ENCODE assay signal across 21 mouse cellular contexts in genomic region chr7:24361001-24361400, GRCm38 (mm10). TPM values are rescaled to one million over a fixed set of nuclear protein-coding genes. Genes with fewer than 3 reads are reported as not detected.
DNase-seq lines count a peak whose midpoint lies in the region; ATAC-seq and TF ChIP-seq lines count a peak whose summit lies in the region.
"Had no signal": no experiment of that assay in that cellular context is flagged by ENCODE, and none has a peak within 500 bp of the region (broad histone marks: within the 10 kb centered on the region; RNA-seq: fewer than 3 reads in every experiment).

No protein-coding gene starts in this region.

- no peak for ATAC-seq in intestine, postnatal 0 days
- no peak for ATAC-seq in intestine, embryonic 15.5 days
- no peak for ATAC-seq in kidney, embryonic 15.5 days (replicated peaks; ENCODE audit: low FRiP score)
- ATAC-seq: forebrain, embryonic 14.5 days; inflammation-experienced regulatory T-cells, adult 6 months had no signal

- no peak overlapping the region for H3K4me3 ChIP-seq in intestine, postnatal 0 days (ENCODE audit: low read depth, low read length)
- H3K4me3 ChIP-seq in intestine, embryonic 15.5 days (replicated peaks), result no peak overlapping the region
- no peak overlapping the region for H3K4me3 ChIP-seq in MEL (ENCODE audit: control insufficient read depth in 1 of 2, insufficient read depth in 1 of 2, low read depth in 2 of 2, low read length in 2 of 2)
- no peak overlapping the region for H3K4me3 ChIP-seq in kidney, embryonic 15.5 days (replicated peaks)
- H3K4me3 ChIP-seq: embryonic facial prominence, embryonic 13.5 days; heart, embryonic 15.5 days; limb, embryonic 12.5 days; lung, embryonic 15.5 days; midbrain, embryonic 12.5 days had no signal

- no peaks in the 10 kb centered on the region for H3K79me2 ChIP-seq in MEL (ENCODE audit: control insufficient read depth, insufficient read depth, low read length, poor library complexity)

- H3K9me3 ChIP-seq in intestine, postnatal 0 days (ENCODE audit: control insufficient read depth), result no peaks in the 10 kb centered on the region
- no peaks in the 10 kb centered on the region for H3K9me3 ChIP-seq in intestine, embryonic 15.5 days
- H3K9me3 ChIP-seq in MEL (replicated peaks; ENCODE audit: insufficient read depth, low read length), result no peaks in the 10 kb centered on the region
- H3K9me3 ChIP-seq in kidney, embryonic 15.5 days (replicated peaks), result no peaks in the 10 kb centered on the region
- H3K9me3 ChIP-seq: heart, embryonic 15.5 days; lung, embryonic 15.5 days; midbrain, embryonic 12.5 days had no signal

- no peaks in the 10 kb centered on the region for H3K36me3 ChIP-seq in intestine, postnatal 0 days (ENCODE audit: control insufficient read depth, insufficient read depth)
- H3K36me3 ChIP-seq in intestine, embryonic 15.5 days, result no peaks in the 10 kb centered on the region
- peaks cover 0 to 2% of the 10 kb centered on the region in 2 experiments; a peak in 2 of 4 replicates for H3K36me3 ChIP-seq in MEL (ENCODE audit: control insufficient read depth in 1 of 2, insufficient read depth in 2 of 2, low read length in 2 of 2)
- no peaks in the 10 kb centered on the region for H3K36me3 ChIP-seq in kidney, embryonic 15.5 days
- H3K36me3 ChIP-seq: embryonic facial prominence, embryonic 13.5 days; heart, embryonic 15.5 days; limb, embryonic 12.5 days; lung, embryonic 15.5 days; midbrain, embryonic 12.5 days had no signal

- no peak for TF ChIP-seq EP300 in MEL (IDR thresholded peaks at IDR 0.05; ENCODE audit: low read depth in 1 of 2, low read length in 2 of 2)

- DNase-seq in B cell, adult 2 months, result peak; percentile 39 to 43
- DNase-seq in MEL (ENCODE audit: low read depth, low spot score), result peak; percentile 57
- DNase-seq in induced T-regulatory cell, adult 2 months (ENCODE audit: low read depth), result peak; percentile 69
- DNase-seq in embryo, embryonic 10 days (ENCODE audit: low spot score), result no peak
- no peak for DNase-seq in right cerebral cortex, postnatal 4 days
- DNase-seq: cerebellum, postnatal 14 days; gastrocnemius, postnatal 10 days; kidney, postnatal 36 days; retina, postnatal 1 day had no signal

- TF ChIP-seq POLR2A in MEL (IDR thresholded peaks at IDR 0.05; ENCODE audit: control insufficient read depth in 1 of 2, insufficient read depth in 1 of 2, low read depth in 1 of 2, low read length in 2 of 2, poor library complexity in 1 of 2), result no peak

- no peak overlapping the region for H3K9ac ChIP-seq in intestine, postnatal 0 days (ENCODE audit: low read depth, low read length)
- no peak overlapping the region for H3K9ac ChIP-seq in intestine, embryonic 15.5 days
- no peak overlapping the region for H3K9ac ChIP-seq in MEL (ENCODE audit: control insufficient read depth, low read depth, low read length, poor library complexity, severe bottlenecking)
- no peak overlapping the region for H3K9ac ChIP-seq in kidney, embryonic 15.5 days
- H3K9ac ChIP-seq: embryonic facial prominence, embryonic 13.5 days; heart, embryonic 15.5 days; limb, embryonic 12.5 days; lung, embryonic 15.5 days; midbrain, embryonic 12.5 days had no signal

- no peaks in the 10 kb centered on the region for H3K4me1 ChIP-seq in intestine, postnatal 0 days (replicated peaks; ENCODE audit: control insufficient read depth, insufficient read depth, low read length)
- H3K4me1 ChIP-seq in intestine, embryonic 15.5 days (replicated peaks), result no peaks in the 10 kb centered on the region
- peaks cover 0 to 20% of the 10 kb centered on the region in 2 experiments; a peak in 1 of 4 replicates for H3K4me1 ChIP-seq in MEL (ENCODE audit: control insufficient read depth in 1 of 2, insufficient read depth in 2 of 2, low read length in 2 of 2)
- H3K4me1 ChIP-seq in kidney, embryonic 15.5 days, result no peaks in the 10 kb centered on the region
- H3K4me1 ChIP-seq: limb, embryonic 12.5 days; lung, embryonic 15.5 days; midbrain, embryonic 12.5 days had no signal

- H3K27ac ChIP-seq in intestine, postnatal 0 days (ENCODE audit: low read depth, low read length), result no peak overlapping the region
- H3K27ac ChIP-seq in intestine, embryonic 15.5 days, result no peak overlapping the region
- H3K27ac ChIP-seq in MEL (ENCODE audit: control insufficient read depth, low read depth, low read length), result no peak overlapping the region
- no peak overlapping the region for H3K27ac ChIP-seq in kidney, embryonic 15.5 days
- H3K27ac ChIP-seq: embryonic facial prominence, embryonic 13.5 days; heart, embryonic 15.5 days; limb, embryonic 12.5 days; lung, embryonic 15.5 days; midbrain, embryonic 12.5 days had no signal

- H3K27me3 ChIP-seq in intestine, postnatal 0 days (replicated peaks; ENCODE audit: control insufficient read depth, insufficient read depth, low read length), result 0 out of 2 replicates have a peak, but pooled peaks cover 7% of the 10 kb centered on the region
- 0 out of 2 replicates have a peak, but pooled peaks cover 1% of the 10 kb centered on the region for H3K27me3 ChIP-seq in intestine, embryonic 15.5 days (replicated peaks)
- no peaks in the 10 kb centered on the region for H3K27me3 ChIP-seq in MEL (ENCODE audit: control insufficient read depth in 1 of 2, insufficient read depth in 2 of 2, low read length in 2 of 2)
- no peaks in the 10 kb centered on the region for H3K27me3 ChIP-seq in kidney, embryonic 15.5 days
- H3K27me3 ChIP-seq: embryonic facial prominence, embryonic 13.5 days; heart, embryonic 15.5 days; lung, embryonic 15.5 days had no signal

- 64% methylated on average over 4 of the region's 4 CpGs for WGBS in intestine, postnatal 0 days
- WGBS in intestine, embryonic 15.5 days, result 62% methylated on average over 4 of the region's 4 CpGs
- 68% methylated on average over 4 of the region's 4 CpGs for WGBS in kidney, embryonic 15.5 days

- H3K4me2 ChIP-seq in intestine, postnatal 0 days (replicated peaks; ENCODE audit: low read depth), result no peak overlapping the region
- H3K4me2 ChIP-seq in intestine, embryonic 15.5 days (replicated peaks), result no peak overlapping the region
- no peak overlapping the region for H3K4me2 ChIP-seq in kidney, embryonic 15.5 days
- H3K4me2 ChIP-seq: embryonic facial prominence, embryonic 13.5 days; heart, embryonic 15.5 days; limb, embryonic 12.5 days; lung, embryonic 15.5 days; midbrain, embryonic 12.5 days had no signal

- TF ChIP-seq CTCF in intestine, postnatal 0 days (IDR thresholded peaks at IDR 0.05; ENCODE audit: low read depth), result peak; percentile 44
- TF ChIP-seq CTCF in MEL (IDR thresholded peaks at IDR 0.05 in 2 of 3, conservative IDR thresholded peaks at IDR 0.05 in 1 of 3; ENCODE audit: control insufficient read depth in 1 of 3, insufficient read depth in 1 of 3, low read depth in 2 of 3, low read length in 3 of 3, poor library complexity in 1 of 3, severe bottlenecking in 1 of 3), result peak; percentile 42 to 61 (median 58)

- no peak; the same call in 1 of the 2 replicates for TF ChIP-seq RAD21 in MEL (IDR thresholded peaks at IDR 0.05; ENCODE audit: low read depth, low read length)

TF ChIP-seq in MEL, 35 proteins besides CTCF, POLR2A, EP300 and RAD21:
- 0 out of 2 replicates have a peak, but pooled peaks have one; percentile 26 for TF ChIP-seq MYC (IDR thresholded peaks at IDR 0.05; ENCODE audit: low read depth, low read length)
- no peak for TF ChIP-seq UBTF (IDR thresholded peaks at IDR 0.05; ENCODE audit: borderline replicate concordance, insufficient read depth, low read depth, low read length)
- no peak for TF ChIP-seq GABPA (IDR thresholded peaks at IDR 0.05; ENCODE audit: low read depth, low read length)
- no peak for TF ChIP-seq SMC3 (IDR thresholded peaks at IDR 0.05; ENCODE audit: low read depth, low read length)

RNA-seq across cellular contexts. Expression of gene Kcnn4, which starts 9.1 kb away (rescaled TPM):
- 3.2 and 3.7 TPM in 2 replicates for polyA plus RNA-seq in intestine, postnatal 0 days (2015; fragmentation: Nextera tagmentation; extraction: Ambion mirVana)
- 2.7 and 3.4 TPM in 2 replicates for polyA plus RNA-seq in intestine, embryonic 15.5 days (2015; fragmentation: Nextera tagmentation; extraction: Ambion mirVana)
- 175 and 256 TPM in 2 replicates for total RNA-seq in MEL (2012; rRNA removed)
- polyA plus RNA-seq in MEL (2012; ENCODE audit: insufficient read depth in 1 of 2, insufficient read length in 2 of 2, low read depth in 1 of 2, low replicate concordance in 2 of 2, missing spikeins in 1 of 2), result 100 to 1,000 TPM in 1 of 2 experiments, not detected in 1; 188 TPM
- 4.9 and 5.5 TPM in 2 replicates for polyA plus RNA-seq in kidney, embryonic 15.5 days (2015; fragmentation: Nextera tagmentation; extraction: Ambion mirVana)

RNA-seq across cellular contexts. Expression of gene Lypd5, which starts 12.0 kb away (rescaled TPM):
- not detected in 2 replicates for polyA plus RNA-seq in intestine, postnatal 0 days (2015; fragmentation: Nextera tagmentation; extraction: Ambion mirVana)
- not detected in 2 replicates for polyA plus RNA-seq in intestine, embryonic 15.5 days (2015; fragmentation: Nextera tagmentation; extraction: Ambion mirVana)
- total RNA-seq in MEL (2012; rRNA removed), result not detected in 2 replicates
- not detected for polyA plus RNA-seq in MEL (2012; ENCODE audit: insufficient read depth in 1 of 2, insufficient read length in 2 of 2, low read depth in 1 of 2, low replicate concordance in 2 of 2, missing spikeins in 1 of 2)
- 0.28 TPM in 1 of 2 replicates, not detected in the other for polyA plus RNA-seq in kidney, embryonic 15.5 days (2015; fragmentation: Nextera tagmentation; extraction: Ambion mirVana)
- total RNA-seq: ES-E14; gastrocnemius, postnatal 10 days had no signal
- polyA plus RNA-seq: forebrain, embryonic 14.5 days; inflammation-experienced regulatory T-cells, adult 6 months; limb, embryonic 12.5 days; lung, embryonic 15.5 days; midbrain, embryonic 12.5 days; neural tube, embryonic 11.5 days had no signal

RNA-seq across cellular contexts. Expression of gene Tescl, which starts 27.3 kb away (rescaled TPM):
- polyA plus RNA-seq in intestine, postnatal 0 days (2015; fragmentation: Nextera tagmentation; extraction: Ambion mirVana), result 0.18 TPM in 1 of 2 replicates, not detected in the other
- 0.18 and 0.27 TPM in 2 replicates for polyA plus RNA-seq in intestine, embryonic 15.5 days (2015; fragmentation: Nextera tagmentation; extraction: Ambion mirVana)
- total RNA-seq in MEL (2012; rRNA removed), result not detected in 2 replicates
- not detected for polyA plus RNA-seq in MEL (2012; ENCODE audit: insufficient read depth in 1 of 2, insufficient read length in 2 of 2, low read depth in 1 of 2, low replicate concordance in 2 of 2, missing spikeins in 1 of 2)
- polyA plus RNA-seq in kidney, embryonic 15.5 days (2015; fragmentation: Nextera tagmentation; extraction: Ambion mirVana), result 0.43 TPM in 1 of 2 replicates, not detected in the other
- total RNA-seq: gastrocnemius, postnatal 10 days had no signal
- polyA plus RNA-seq: heart, embryonic 15.5 days; inflammation-experienced regulatory T-cells, adult 6 months; lung, embryonic 15.5 days; midbrain, embryonic 12.5 days; neural tube, embryonic 11.5 days had no signal

RNA-seq across cellular contexts. Expression of gene Smg9, which starts 38.4 kb away (rescaled TPM):
- polyA plus RNA-seq in intestine, postnatal 0 days (2015; fragmentation: Nextera tagmentation; extraction: Ambion mirVana), result 14.0 and 15.1 TPM in 2 replicates
- 19.6 and 21.8 TPM in 2 replicates for polyA plus RNA-seq in intestine, embryonic 15.5 days (2015; fragmentation: Nextera tagmentation; extraction: Ambion mirVana)
- total RNA-seq in MEL (2012; rRNA removed), result 47.5 and 54.6 TPM in 2 replicates
- polyA plus RNA-seq in MEL (2012; ENCODE audit: insufficient read depth in 1 of 2, insufficient read length in 2 of 2, low read depth in 1 of 2, low replicate concordance in 2 of 2, missing spikeins in 1 of 2), result 10 to 100 TPM in 1 of 2 experiments, not detected in 1; 95.3 TPM
- 28.0 and 32.8 TPM in 2 replicates for polyA plus RNA-seq in kidney, embryonic 15.5 days (2015; fragmentation: Nextera tagmentation; extraction: Ambion mirVana)

RNA-seq across cellular contexts. Expression of gene Zfp94, which starts 44.5 kb away (rescaled TPM):
- 3.1 and 3.2 TPM in 2 replicates for polyA plus RNA-seq in intestine, postnatal 0 days (2015; fragmentation: Nextera tagmentation; extraction: Ambion mirVana)
- 6.0 and 7.5 TPM in 2 replicates for polyA plus RNA-seq in intestine, embryonic 15.5 days (2015; fragmentation: Nextera tagmentation; extraction: Ambion mirVana)
- 5.9 and 6.9 TPM in 2 replicates for total RNA-seq in MEL (2012; rRNA removed)
- polyA plus RNA-seq in MEL (2012; ENCODE audit: insufficient read depth in 1 of 2, insufficient read length in 2 of 2, low read depth in 1 of 2, low replicate concordance in 2 of 2, missing spikeins in 1 of 2), result 1 to 10 TPM in 1 of 2 experiments, not detected in 1; 5.9 TPM
- polyA plus RNA-seq in kidney, embryonic 15.5 days (2015; fragmentation: Nextera tagmentation; extraction: Ambion mirVana), result 11.3 and 12.1 TPM in 2 replicates

Comparison
In these comparisons a context has a peak if more than half of its experiments do, and no peak if none do; other contexts are left out.
1. DNase-seq: peak in B cell, adult 2 months (2 of 2), MEL (single experiment) and induced T-regulatory cell, adult 2 months (single experiment); none in embryo, embryonic 10 days (single experiment) and right cerebral cortex, postnatal 4 days (single experiment).